Mouse (Mus musculus) heart, embryonic 11.5 days (tissue): Measurements from ENCODE around the gene Gm13539. TPM values are rescaled to one million over a fixed set of nuclear protein-coding genes. Genes with fewer than 3 reads are reported as not detected.

Experiments used
- ATAC-seq: fragments of 200-750 bp; cut with Nextera tagmentation; replicated peaks from 2 replicates; pipeline ENCODE4 v1.8.0; 2017; ENCODE audit warnings: moderate library complexity; ENCODE audit not compliant: insufficient number of reproducible peaks, low FRiP score, low TSS enrichment
- H3K27ac ChIP-seq: fragments of 300-500 bp; sonication (generic); 2 replicates; pipeline ENCODE4 v1.5.1; 2014; ENCODE audit warnings: mild to moderate bottlenecking, low read depth, low read length
- H3K27me3 ChIP-seq: fragments of 300-500 bp; sonication (generic); 2 replicates; pipeline ENCODE4 v1.6.1; 2014; ENCODE audit warnings: mild to moderate bottlenecking, low read length, mixed read lengths; ENCODE audit not compliant: control insufficient read depth, insufficient read depth
- H3K36me3 ChIP-seq: fragments of 300-500 bp; sonication (generic); 2 replicates; pipeline ENCODE4 v1.6.1; 2014; ENCODE audit warnings: mild to moderate bottlenecking, low read length, moderate library complexity, mixed read lengths; ENCODE audit not compliant: control insufficient read depth, insufficient read depth
- H3K4me1 ChIP-seq: fragments of 300-500 bp; sonication (generic); 2 replicates; pipeline ENCODE4 v1.6.1; 2014; ENCODE audit warnings: low read length; ENCODE audit not compliant: control insufficient read depth, insufficient read depth
- H3K4me2 ChIP-seq: fragments of 300-500 bp; sonication (generic); 2 replicates; pipeline ENCODE4 v1.6.1; 2014; ENCODE audit warnings: mild to moderate bottlenecking, moderate library complexity
- H3K4me3 ChIP-seq: fragments of 300-500 bp; sonication (generic); 2 replicates; pipeline ENCODE4 v1.5.1; 2014; ENCODE audit warnings: low read depth, low read length
- H3K9ac ChIP-seq: fragments of 300-500 bp; sonication (generic); 2 replicates; pipeline ENCODE4 v1.6.1; 2014; ENCODE audit warnings: mild to moderate bottlenecking, low read depth, low read length, moderate library complexity
- H3K9me3 ChIP-seq: fragments of 300-500 bp; sonication (generic); replicated peaks from 2 replicates; pipeline ENCODE4 v1.6.1; 2016; ENCODE audit warnings: low read length; ENCODE audit not compliant: control insufficient read depth
- WGBS: fragments of 180-500 bp; shearing (Covaris S2); extraction: QIAGEN DNeasy Blood & Tissue Kit; methylation state at CpG from one replicate; pipeline ENCODE4 v1.1.7; 2014; ENCODE audit not compliant: insufficient replicate concordance; 5-methylcytosine and 5-hydroxymethylcytosine counted together
- polyA plus RNA-seq: library from polyadenylated mRNA; unstranded; fragments of >200 nt; fragmentation: Nextera tagmentation; extraction: Ambion mirVana; gene quantifications from 2 replicates; pipeline ENCODE4 v1.2.1, GENCODE M21; 2014

The Gm13539 gene
- polyA plus RNA-seq, 1 experiment from 2014 or later: not detected

DNA sequence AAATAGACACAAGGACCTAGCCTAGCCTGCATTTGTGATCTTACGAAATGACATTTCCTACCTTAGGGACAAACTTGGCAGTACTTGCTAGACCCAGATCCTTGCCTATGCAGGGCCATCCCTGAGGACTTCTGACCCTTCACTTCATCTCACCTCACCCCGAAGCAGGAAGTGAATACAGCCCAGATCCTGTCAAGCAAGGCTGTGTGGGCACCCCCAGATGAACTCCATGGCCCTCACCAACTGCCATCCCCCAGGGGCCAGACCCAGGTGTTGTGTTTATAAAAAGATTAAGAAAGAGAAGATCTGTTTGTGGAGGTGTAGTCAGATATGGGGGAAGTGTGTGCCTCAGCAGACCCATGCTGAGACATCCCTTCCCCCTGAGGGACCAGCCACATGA lies 7.4 kb upstream of the Gm13539 start:
- no peak for ATAC-seq
- Histone ChIP-seq H3K9ac (no peak overlapping the region), H3K4me2 (no peak overlapping the region), H3K4me1 (no peaks in the 10 kb centered on the region), H3K36me3 (no peaks in the 10 kb centered on the region), H3K27me3 (no peaks in the 10 kb centered on the region), H3K4me3 (no peak overlapping the region), H3K27ac (no peak overlapping the region), H3K9me3 (no peaks in the 10 kb centered on the region)
- 63% methylated on average over 2 of the region's 2 CpGs for WGBS

DNA sequence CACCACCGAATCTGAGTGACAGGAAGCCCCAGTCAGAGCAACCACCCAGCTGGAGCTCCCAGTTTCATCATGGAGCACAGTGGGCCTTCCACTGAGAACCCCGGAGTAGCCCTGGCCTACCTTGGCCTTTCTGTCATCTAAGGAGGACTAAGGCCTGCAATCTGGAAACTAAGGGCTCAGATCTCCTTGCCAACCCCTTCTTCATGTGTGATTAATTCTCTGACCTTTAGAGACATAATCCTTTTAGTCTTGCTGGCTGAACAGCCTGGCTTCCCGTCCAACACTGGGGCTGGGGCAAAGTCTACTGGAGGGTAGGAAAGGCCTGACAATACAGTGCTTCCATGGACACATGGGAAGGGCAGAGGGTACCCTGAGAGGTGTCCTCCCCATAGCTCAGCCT lies 6.1 kb upstream of the Gm13539 start:
- Histone ChIP-seq H3K36me3 (no peaks in the 10 kb centered on the region), H3K27ac (no peak overlapping the region), H3K4me1 (no peaks in the 10 kb centered on the region), H3K4me3 (no peak overlapping the region), H3K4me2 (no peak overlapping the region), H3K9ac (no peak overlapping the region), H3K9me3 (no peaks in the 10 kb centered on the region), H3K27me3 (no peaks in the 10 kb centered on the region)
- 64% methylated on average over 3 of the region's 3 CpGs for WGBS
- no peak for ATAC-seq

GRCm38 (mm10) chr2:25776717-25777116 lies 5.3 kb upstream of the Gm13539 start, which contains the start of gene Lcn11:
Gene Lcn11 (plus strand): TSS chr2:25777017.
- H3K27me3 ChIP-seq: no peaks in the 10 kb centered on the region
- no peak for ATAC-seq
- H3K9me3 ChIP-seq: no peaks in the 10 kb centered on the region
- H3K4me1 ChIP-seq: no peaks in the 10 kb centered on the region
- 81% methylated on average over 1 of the region's 1 CpGs for WGBS
- no peaks in the 10 kb centered on the region for H3K36me3 ChIP-seq
- H3K4me2 ChIP-seq: no peak within 1 kb of the TSS
- H3K9ac ChIP-seq: no peak within 1 kb of the TSS
- no peak within 1 kb of the TSS for H3K4me3 ChIP-seq
- H3K27ac ChIP-seq: no peak within 1 kb of the TSS

DNA sequence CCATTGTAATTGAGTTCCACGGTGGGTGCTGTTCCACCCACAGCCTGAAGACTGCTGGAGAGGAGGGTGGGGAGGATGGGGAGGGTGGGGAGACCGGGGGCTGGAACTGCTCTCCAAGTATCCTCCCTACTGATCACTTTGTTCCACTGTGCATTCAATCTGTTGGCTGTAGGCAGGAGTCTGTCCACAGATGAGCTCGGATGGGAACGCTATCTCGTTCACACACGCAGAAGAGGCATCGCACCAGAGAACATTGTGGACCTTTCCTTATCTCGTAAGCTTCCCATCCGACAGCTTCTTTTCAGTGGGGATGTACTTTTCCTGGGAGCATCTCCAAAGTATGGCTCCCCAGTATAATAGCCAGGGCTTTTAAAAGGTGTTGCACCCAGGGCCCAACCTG lies 3.0 kb upstream of the Gm13539 start:
- ATAC-seq: no peak

DNA sequence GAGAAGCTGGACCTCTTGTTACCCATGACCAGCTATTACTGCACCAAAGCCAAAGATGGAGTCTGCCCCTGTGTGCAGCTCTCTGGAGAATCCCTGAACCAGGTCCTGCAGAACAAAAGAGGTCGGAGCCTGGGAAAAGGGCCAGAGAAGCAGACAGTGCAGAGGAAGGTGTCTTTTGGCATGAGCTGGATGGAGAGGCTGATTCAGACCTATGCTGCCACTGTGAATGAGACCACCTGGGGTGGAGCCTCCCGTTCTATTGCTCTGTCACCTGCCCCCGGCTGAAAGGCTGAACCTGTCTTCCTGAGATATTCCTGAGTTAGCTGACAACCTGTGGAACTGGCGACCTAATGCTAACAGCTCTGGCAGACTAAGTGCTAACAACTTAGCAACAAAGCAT lies 1.1 kb upstream of the Gm13539 start:
- Histone ChIP-seq H3K9ac (no peak overlapping the region), H3K4me2 (no peak overlapping the region), H3K36me3 (no peaks in the 10 kb centered on the region), H3K27me3 (0 out of 2 replicates have a peak, but pooled peaks cover 2% of the 10 kb centered on the region), H3K4me1 (no peaks in the 10 kb centered on the region), H3K4me3 (no peak overlapping the region), H3K27ac (no peak overlapping the region), H3K9me3 (no peaks in the 10 kb centered on the region)
- no peak for ATAC-seq
- 52% methylated on average over 4 of the region's 4 CpGs for WGBS

More for the DNA sequence above, 3.0 kb upstream of the Gm13539 start:
- no peak overlapping the region for H3K9ac ChIP-seq
- H3K9me3 ChIP-seq: no peaks in the 10 kb centered on the region
- no peak overlapping the region for H3K4me3 ChIP-seq
- 77% methylated on average over 9 of the region's 9 CpGs for WGBS
- H3K36me3 ChIP-seq: no peaks in the 10 kb centered on the region
- H3K27me3 ChIP-seq: 0 out of 2 replicates have a peak, but pooled peaks cover 2% of the 10 kb centered on the region
- H3K27ac ChIP-seq: no peak overlapping the region
- H3K4me2 ChIP-seq: no peak overlapping the region
- no peaks in the 10 kb centered on the region for H3K4me1 ChIP-seq

- H3K9me3 ChIP-seq: no peaks in the 10 kb centered on the region
- H3K4me3 ChIP-seq: no peak overlapping the region
- no peak overlapping the region for H3K4me2 ChIP-seq
- H3K9ac ChIP-seq: no peak overlapping the region
- no peak overlapping the region for H3K27ac ChIP-seq
- WGBS: 66% methylated on average over 5 of the region's 5 CpGs
- 0 out of 2 replicates have a peak, but pooled peaks cover 2% of the 10 kb centered on the region for H3K27me3 ChIP-seq
- ATAC-seq: no peak
- H3K36me3 ChIP-seq: no peaks in the 10 kb centered on the region
- H3K4me1 ChIP-seq: no peaks in the 10 kb centered on the region
Observed at GRCm38 (mm10) chr2:25785573-25786322, 3.7 kb downstream of the Gm13539 start.

GRCm38 (mm10) chr2:25789092-25789491 lies 7.0 kb downstream of the Gm13539 start:
- Histone ChIP-seq H3K36me3 (no peaks in the 10 kb centered on the region), H3K4me1 (no peaks in the 10 kb centered on the region), H3K4me3 (no peak overlapping the region), H3K4me2 (no peak overlapping the region), H3K9ac (no peak overlapping the region), H3K27ac (no peak overlapping the region), H3K9me3 (no peaks in the 10 kb centered on the region), H3K27me3 (no peaks in the 10 kb centered on the region)
- WGBS: 69% methylated on average over 3 of the region's 3 CpGs
- no peak for ATAC-seq

DNA sequence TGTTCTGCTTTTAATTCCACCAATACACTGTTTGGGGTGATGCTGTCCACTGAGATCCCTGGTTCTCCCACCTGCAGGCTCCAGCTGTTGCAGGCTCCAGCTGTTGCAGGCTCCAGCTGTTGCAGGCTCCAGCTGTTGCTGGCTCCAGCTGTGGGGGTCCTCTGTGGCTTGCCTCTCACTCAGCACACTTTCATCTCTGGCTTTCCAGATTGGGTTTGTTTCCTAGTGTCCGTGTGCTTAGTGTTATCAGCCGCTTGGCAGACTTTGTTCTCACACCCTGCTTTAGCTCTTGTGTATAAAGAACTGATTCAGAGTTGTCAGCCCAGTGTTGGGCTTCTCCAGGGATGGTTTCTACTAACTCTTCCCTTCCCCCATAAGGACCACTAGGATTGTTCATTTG lies 15.6 kb downstream of the Gm13539 start:
- H3K9ac ChIP-seq: no peak overlapping the region
- H3K36me3 ChIP-seq: no peaks in the 10 kb centered on the region
- WGBS: 21% methylated on average over 2 of the region's 2 CpGs
- no peak overlapping the region for H3K27ac ChIP-seq
- no peak overlapping the region for H3K4me2 ChIP-seq
- no peak overlapping the region for H3K4me3 ChIP-seq
- no peaks in the 10 kb centered on the region for H3K4me1 ChIP-seq
- H3K27me3 ChIP-seq: no peaks in the 10 kb centered on the region
- H3K9me3 ChIP-seq: no peaks in the 10 kb centered on the region
- no peak for ATAC-seq

GRCm38 (mm10) chr2:25798065-25798464 lies 16.0 kb downstream of the Gm13539 start:
- WGBS: 46% methylated on average over 5 of the region's 5 CpGs
- no peak for ATAC-seq

More at GRCm38 (mm10) chr2:25798065-25798464, 16.0 kb downstream of the Gm13539 start:
- Histone ChIP-seq H3K27me3 (no peaks in the 10 kb centered on the region), H3K27ac (no peak overlapping the region), H3K36me3 (no peaks in the 10 kb centered on the region), H3K9me3 (no peaks in the 10 kb centered on the region), H3K9ac (no peak overlapping the region), H3K4me3 (no peak overlapping the region), H3K4me1 (no peaks in the 10 kb centered on the region), H3K4me2 (no peak overlapping the region)
